Mouse (Mus musculus): ENCODE measurements at regions not wholly inside any gene's neighbourhood (a gene's known extent, or its start where the extent isn't known, plus 50 kb on each side); places are given as distances from the start of the nearest gene placed in this dataset.

GRCm38 (mm10) chr9:30524401-30525066 lies 97.6 kb downstream of the Snx19 start:
- TF ChIP-seq CTCF (IDR thresholded peaks at IDR 0.05; ENCODE audit: low read depth) (no peak), EP300 (IDR thresholded peaks at IDR 0.05; ENCODE audit: low read depth) (no peak)
